Comparison of ENCODE assay signal across 13 mouse cellular contexts in genomic region chr9:106469317-106469716, GRCm38 (mm10). TPM values are rescaled to one million over a fixed set of nuclear protein-coding genes. Genes with fewer than 3 reads are reported as not detected.
A peak's percentile ranks its signal among the peaks of the same experiment; 100 is the strongest.
DNase-seq lines count a peak whose midpoint lies in the region; ATAC-seq and TF ChIP-seq lines count a peak whose summit lies in the region.
"Had no signal": no experiment of that assay in that cellular context is flagged by ENCODE, and none has a peak within 500 bp of the region (broad histone marks: within the 10 kb centered on the region; RNA-seq: fewer than 3 reads in every experiment).

No protein-coding gene starts in this region.

- DNase-seq in gastrocnemius, postnatal 25 days = peak; percentile 6
- DNase-seq in gastrocnemius, adult 18-20 months (ENCODE audit: low spot score) = no peak
- no peak for DNase-seq in lung, postnatal 0 days (ENCODE audit: low spot score)
- no peak for DNase-seq in lung, postnatal 25 days (ENCODE audit: low spot score)
- DNase-seq in thymus, postnatal 0 days (ENCODE audit: low spot score) = no peak
- no peak for DNase-seq in heart, postnatal 25 days (ENCODE audit: low spot score)
- DNase-seq: liver, embryonic 13.5 days; thymus, postnatal 36 days had no signal

- H3K9me3 ChIP-seq in lung, postnatal 0 days (ENCODE audit: low read length) = no peaks in the 10 kb centered on the region
- H3K9me3 ChIP-seq: heart, embryonic 13.5 days; hindbrain, embryonic 15.5 days; liver, embryonic 13.5 days had no signal

- no peak overlapping the region for H3K4me2 ChIP-seq in lung, postnatal 0 days (replicated peaks; ENCODE audit: low read depth, low read length)
- H3K4me2 ChIP-seq: heart, embryonic 13.5 days; hindbrain, embryonic 15.5 days; liver, embryonic 13.5 days had no signal

- ATAC-seq in lung, postnatal 0 days = no peak
- peak; percentile 45 for ATAC-seq in granulocyte monocyte progenitor cell, adult 5-6 weeks (replicated peaks; ENCODE audit: poor library complexity, severe bottlenecking)

- WGBS in lung, postnatal 0 days = 57% methylated on average over 6 of the region's 6 CpGs

- H3K27me3 ChIP-seq in lung, postnatal 0 days (replicated peaks; ENCODE audit: insufficient read depth, low read length) = 0 out of 2 replicates have a peak, but pooled peaks cover 5% of the 10 kb centered on the region
- H3K27me3 ChIP-seq: hindbrain, embryonic 15.5 days had no signal

- no peak overlapping the region for H3K27ac ChIP-seq in lung, postnatal 0 days (ENCODE audit: low read length)
- H3K27ac ChIP-seq: heart, embryonic 13.5 days; hindbrain, embryonic 15.5 days; liver, embryonic 13.5 days had no signal

- no peaks in the 10 kb centered on the region for H3K36me3 ChIP-seq in lung, postnatal 0 days (ENCODE audit: insufficient read depth, low read length)
- H3K36me3 ChIP-seq: heart, embryonic 13.5 days; hindbrain, embryonic 15.5 days; liver, embryonic 13.5 days had no signal

- peak; percentile 26 for TF ChIP-seq CTCF in lung, postnatal 0 days (IDR thresholded peaks at IDR 0.05)

- intact Hi-C loops in heart, postnatal 25 days (cut with DNase I) = no loop called here

- H3K4me3 ChIP-seq in lung, postnatal 0 days (ENCODE audit: low read depth, low read length) = no peak overlapping the region
- H3K4me3 ChIP-seq: erythroblast, embryonic 14.5 days; heart, embryonic 13.5 days; hindbrain, embryonic 15.5 days; liver, embryonic 13.5 days had no signal

- H3K9ac ChIP-seq in lung, postnatal 0 days (replicated peaks; ENCODE audit: low read depth) = no peak overlapping the region
- H3K9ac ChIP-seq: heart, embryonic 13.5 days; hindbrain, embryonic 15.5 days; liver, embryonic 13.5 days had no signal

- no peak for TF ChIP-seq EP300 in lung, postnatal 0 days (IDR thresholded peaks at IDR 0.05)

- H3K4me1 ChIP-seq in lung, postnatal 0 days (ENCODE audit: insufficient read depth, low read depth, low read length) = peaks cover 9% of the 10 kb centered on the region

RNA-seq across cellular contexts. Expression of gene Gpr62, which starts 3.6 kb away (rescaled TPM):
- total RNA-seq in gastrocnemius, postnatal 25 days (2021) = under 1 TPM in 1 of 2 experiments, not detected in 1; 0.18 TPM
- total RNA-seq in gastrocnemius, adult 18-20 months (2021) = under 1 TPM; 0.14 to 0.21 TPM
- polyA plus RNA-seq in lung, postnatal 0 days (2015; fragmentation: Nextera tagmentation; extraction: Ambion mirVana) = 0.13 and 0.20 TPM in 2 replicates
- total RNA-seq in granulocyte monocyte progenitor cell, adult 5-6 weeks (2014; fragmentation: Nextera tagmentation) = not detected in 2 replicates
- total RNA-seq in granulocyte monocyte progenitor cell, adult 5-6 weeks (2017) = not detected in 2 replicates
- 0.17 and 0.20 TPM in 2 replicates for polyA plus RNA-seq in thymus, postnatal 0 days (2015; fragmentation: Nextera tagmentation; extraction: Ambion mirVana)
- not detected for total RNA-seq in heart, postnatal 25 days (2021)
- total RNA-seq: megakaryocyte-erythroid progenitor cell, adult 5-6 weeks had no signal
- polyA plus RNA-seq: erythroblast, embryonic 14.5 days; liver, embryonic 13.5 days had no signal

RNA-seq across cellular contexts. Expression of gene Rrp9, which starts 6.4 kb away (rescaled TPM):
- total RNA-seq in gastrocnemius, postnatal 25 days (2021) = 10 to 100 TPM; 17.1 to 18.7 TPM
- total RNA-seq in gastrocnemius, adult 18-20 months (2021) = 10 to 100 TPM; 19.8 to 21.7 TPM
- polyA plus RNA-seq in lung, postnatal 0 days (2015; fragmentation: Nextera tagmentation; extraction: Ambion mirVana) = 19.4 and 21.7 TPM in 2 replicates
- total RNA-seq in granulocyte monocyte progenitor cell, adult 5-6 weeks (2014; fragmentation: Nextera tagmentation) = 30.4 and 32.8 TPM in 2 replicates
- 47.3 and 57.5 TPM in 2 replicates for total RNA-seq in granulocyte monocyte progenitor cell, adult 5-6 weeks (2017)
- polyA plus RNA-seq in thymus, postnatal 0 days (2015; fragmentation: Nextera tagmentation; extraction: Ambion mirVana) = 56.8 and 62.7 TPM in 2 replicates
- total RNA-seq in heart, postnatal 25 days (2021) = 10 to 100 TPM; 19.7 to 23.5 TPM

RNA-seq across cellular contexts. Expression of gene Parp3, which starts 7.4 kb away (rescaled TPM):
- 10 to 100 TPM; 54.3 to 90.0 TPM for total RNA-seq in gastrocnemius, postnatal 25 days (2021)
- 10 to 100 TPM; 68.1 to 69.4 TPM for total RNA-seq in gastrocnemius, adult 18-20 months (2021)
- polyA plus RNA-seq in lung, postnatal 0 days (2015; fragmentation: Nextera tagmentation; extraction: Ambion mirVana) = 21.5 and 24.0 TPM in 2 replicates
- 10.9 and 15.1 TPM in 2 replicates for total RNA-seq in granulocyte monocyte progenitor cell, adult 5-6 weeks (2014; fragmentation: Nextera tagmentation)
- 7.6 and 13.8 TPM in 2 replicates for total RNA-seq in granulocyte monocyte progenitor cell, adult 5-6 weeks (2017)
- polyA plus RNA-seq in thymus, postnatal 0 days (2015; fragmentation: Nextera tagmentation; extraction: Ambion mirVana) = 18.0 and 22.3 TPM in 2 replicates
- 10 to 100 TPM; 30.1 to 33.5 TPM for total RNA-seq in heart, postnatal 25 days (2021)

RNA-seq across cellular contexts. Expression of gene Pcbp4, which starts 16.2 kb away (rescaled TPM):
- 10 to 100 TPM; 54.6 to 59.7 TPM for total RNA-seq in gastrocnemius, postnatal 25 days (2021)
- total RNA-seq in gastrocnemius, adult 18-20 months (2021) = 10 to 100 TPM; 54.7 to 69.6 TPM
- 29.4 and 30.6 TPM in 2 replicates for polyA plus RNA-seq in lung, postnatal 0 days (2015; fragmentation: Nextera tagmentation; extraction: Ambion mirVana)
- 4.5 TPM in 2 replicates for total RNA-seq in granulocyte monocyte progenitor cell, adult 5-6 weeks (2014; fragmentation: Nextera tagmentation)
- total RNA-seq in granulocyte monocyte progenitor cell, adult 5-6 weeks (2017) = 1.2 and 3.6 TPM in 2 replicates
- polyA plus RNA-seq in thymus, postnatal 0 days (2015; fragmentation: Nextera tagmentation; extraction: Ambion mirVana) = 12.6 and 16.3 TPM in 2 replicates
- 10 to 100 TPM; 70.7 to 81.8 TPM for total RNA-seq in heart, postnatal 25 days (2021)

RNA-seq across cellular contexts. Expression of gene Abhd14a, which starts 21.8 kb away (rescaled TPM):
- 10 to 100 TPM; 14.7 to 18.3 TPM for total RNA-seq in gastrocnemius, postnatal 25 days (2021)
- total RNA-seq in gastrocnemius, adult 18-20 months (2021) = 10 to 100 TPM; 16.9 to 17.0 TPM
- polyA plus RNA-seq in lung, postnatal 0 days (2015; fragmentation: Nextera tagmentation; extraction: Ambion mirVana) = 21.7 and 26.9 TPM in 2 replicates
- total RNA-seq in granulocyte monocyte progenitor cell, adult 5-6 weeks (2014; fragmentation: Nextera tagmentation) = 50.3 and 57.3 TPM in 2 replicates
- 26.0 and 27.0 TPM in 2 replicates for total RNA-seq in granulocyte monocyte progenitor cell, adult 5-6 weeks (2017)
- 15.7 and 19.6 TPM in 2 replicates for polyA plus RNA-seq in thymus, postnatal 0 days (2015; fragmentation: Nextera tagmentation; extraction: Ambion mirVana)
- 10 to 100 TPM; 20.2 to 21.3 TPM for total RNA-seq in heart, postnatal 25 days (2021)
